Mouse (Mus musculus) ZHBTc4 (cell line): Measurements from ENCODE around the gene Thsd7a.
A peak's percentile ranks its signal among the peaks of the same experiment; 100 is the strongest.

Experiments used
- DNase-seq: peaks from one replicate; pipeline ENCODE4 v3.0.0-alpha.2; 2011; ENCODE audit warnings: low read depth, low spot score

The Thsd7a gene

GRCm38 (mm10) chr6:12748787-12749530, at the start of gene Thsd7a:
Gene Thsd7a, minus strand, starts transcription at chr6:12749410.
- peak; percentile 79 for DNase-seq

GRCm38 (mm10) chr6:12787129-12787528, 37.9 kb upstream of the Thsd7a start:
- no peak for DNase-seq

DNA sequence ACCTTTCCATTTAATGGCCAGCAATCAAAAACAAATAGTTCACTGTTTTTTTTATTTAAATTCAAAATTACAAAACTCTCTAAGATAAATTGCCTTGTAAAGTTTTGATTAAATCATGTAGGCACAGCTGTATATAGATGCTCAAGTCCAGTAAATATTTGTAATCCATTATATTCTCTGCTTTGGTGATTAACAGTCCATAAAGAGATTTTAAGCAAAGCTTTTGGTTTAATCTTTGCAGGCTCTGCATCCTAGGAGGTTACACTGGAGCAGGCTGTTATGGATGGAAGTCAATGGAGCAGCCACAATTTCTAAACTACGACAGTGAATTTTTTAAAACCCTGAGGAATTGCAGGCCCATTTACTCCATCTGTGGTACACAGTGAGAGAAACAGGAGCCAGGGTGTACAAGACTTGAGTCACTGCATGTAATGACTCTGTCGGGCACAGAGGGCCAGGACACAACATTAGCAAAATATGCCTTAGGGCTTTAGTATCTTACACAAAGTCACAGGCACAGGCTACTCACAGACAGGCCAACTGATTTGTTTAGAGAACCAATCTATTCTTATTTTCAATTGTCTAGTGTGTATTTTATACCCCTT, 37.3 kb upstream of the Thsd7a start:
- DNase-seq: no peak

GRCm38 (mm10) chr6:12784918-12785618, 35.9 kb upstream of the Thsd7a start:
- peak; percentile 22 for DNase-seq

GRCm38 (mm10) chr6:12772799-12773198, 23.6 kb upstream of the Thsd7a start:
- DNase-seq: no peak

GRCm38 (mm10) chr6:12765191-12765590, 16.0 kb upstream of the Thsd7a start:
- no peak for DNase-seq

DNA sequence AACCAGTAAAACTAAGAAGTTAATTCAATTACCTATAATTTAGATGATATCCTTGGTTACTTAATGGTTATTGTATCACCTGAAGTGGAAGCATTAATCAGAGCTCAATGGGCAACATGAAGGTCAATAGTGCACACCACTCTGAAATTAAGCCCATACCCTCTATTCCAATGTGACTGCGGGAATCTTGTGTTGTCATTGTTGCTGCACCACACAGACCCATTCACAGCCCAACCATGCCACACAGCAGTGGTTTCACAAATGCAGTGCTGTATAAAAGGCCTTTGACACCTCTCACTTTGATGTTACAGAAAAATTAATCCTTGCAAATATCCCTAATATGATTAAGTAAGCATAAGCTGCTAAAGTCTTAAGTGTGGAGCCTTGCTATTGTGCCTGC, 15.4 kb upstream of the Thsd7a start:
- no peak for DNase-seq

DNA sequence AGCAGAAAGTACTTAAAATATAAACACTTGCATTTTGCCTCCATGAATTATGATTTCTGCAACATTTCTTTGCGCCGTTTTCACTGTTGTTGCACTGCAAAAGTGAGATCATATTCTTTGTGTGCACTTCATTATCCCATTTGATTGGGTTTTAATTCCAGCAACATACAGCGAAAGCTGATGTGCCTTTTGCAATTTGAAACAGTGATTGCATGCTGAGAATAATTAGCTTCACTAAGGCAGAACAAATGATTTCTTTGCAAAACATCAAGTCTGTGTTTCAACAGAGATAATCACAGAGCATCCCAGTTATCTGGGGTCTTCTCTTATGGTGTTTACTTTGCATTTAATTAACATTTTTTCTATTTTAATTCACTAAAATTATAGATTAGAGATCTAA, 14.6 kb upstream of the Thsd7a start:
- no peak for DNase-seq

- DNase-seq: no peak
Measured at GRCm38 (mm10) chr6:12759328-12760193, 10.4 kb upstream of the Thsd7a start.

DNA sequence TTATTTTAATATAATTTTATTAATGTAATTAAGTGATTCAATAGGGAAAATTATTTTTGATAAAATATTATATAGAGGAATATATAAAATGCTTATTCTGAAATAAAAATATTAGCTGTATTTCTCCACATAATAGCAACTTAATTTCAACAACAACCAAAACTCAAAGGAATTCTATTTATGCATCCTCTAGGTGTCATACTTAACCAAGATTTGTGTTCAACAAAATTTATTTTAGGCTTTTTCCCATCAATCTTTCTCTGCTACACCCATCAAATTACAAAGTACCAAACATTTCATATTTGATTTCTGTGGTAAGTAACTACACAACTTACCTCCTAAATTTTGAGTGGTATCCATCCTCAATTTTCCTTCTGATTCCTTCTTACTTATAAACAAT, 3.1 kb upstream of the Thsd7a start:
- no peak for DNase-seq

DNA sequence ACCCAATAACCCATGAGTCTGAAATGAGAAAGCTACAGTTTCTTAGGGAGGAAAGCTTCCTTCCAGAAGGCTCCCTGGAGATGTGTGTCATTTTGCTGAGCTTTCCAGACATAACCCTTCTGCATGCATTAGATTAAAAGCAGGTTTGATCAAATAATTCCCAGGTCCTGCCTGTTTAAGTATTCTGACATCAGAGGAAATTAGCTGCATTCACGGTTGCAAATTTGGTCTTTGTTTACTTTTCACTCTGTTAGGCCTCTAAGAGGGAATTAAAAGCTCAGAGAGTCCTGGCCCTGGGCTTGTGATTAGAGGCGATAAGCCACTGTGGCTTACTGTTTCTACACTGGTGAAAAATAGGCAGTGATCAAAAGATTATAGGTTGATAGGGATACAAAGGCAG, 1.2 kb upstream of the Thsd7a start:
- DNase-seq: no peak

DNA sequence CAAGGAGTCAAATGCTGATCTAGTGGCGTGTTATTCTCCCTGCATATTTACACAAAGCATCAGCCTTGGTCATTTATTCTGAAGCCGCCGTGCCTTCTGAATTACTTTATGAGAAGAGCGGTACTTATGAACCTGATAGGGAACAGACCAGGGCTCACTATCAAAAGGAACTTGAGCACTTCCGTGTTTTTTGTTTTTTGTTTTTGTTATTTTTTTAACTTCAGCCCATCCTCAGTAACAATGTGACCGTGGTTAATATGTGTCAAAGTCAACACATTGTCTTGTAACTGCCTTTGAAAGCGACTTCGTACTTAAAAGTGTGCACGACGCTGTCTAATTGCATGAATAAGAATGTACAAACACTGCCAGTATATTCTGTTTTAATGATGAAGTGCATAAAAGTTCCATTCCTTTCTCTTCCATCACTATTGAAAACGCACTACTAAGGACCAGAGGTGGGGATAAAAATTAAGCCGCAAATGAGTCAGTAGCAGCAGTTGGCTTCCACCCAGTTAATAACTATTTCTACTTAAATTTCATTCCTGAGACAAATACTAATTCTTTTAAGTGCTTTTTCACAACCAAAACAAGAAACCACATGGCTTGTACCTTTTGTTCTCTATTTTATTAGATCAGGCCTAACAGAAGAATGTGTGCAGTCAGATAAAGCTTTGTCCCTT, 461 bp upstream of the Thsd7a start:
- no peak for DNase-seq

DNA sequence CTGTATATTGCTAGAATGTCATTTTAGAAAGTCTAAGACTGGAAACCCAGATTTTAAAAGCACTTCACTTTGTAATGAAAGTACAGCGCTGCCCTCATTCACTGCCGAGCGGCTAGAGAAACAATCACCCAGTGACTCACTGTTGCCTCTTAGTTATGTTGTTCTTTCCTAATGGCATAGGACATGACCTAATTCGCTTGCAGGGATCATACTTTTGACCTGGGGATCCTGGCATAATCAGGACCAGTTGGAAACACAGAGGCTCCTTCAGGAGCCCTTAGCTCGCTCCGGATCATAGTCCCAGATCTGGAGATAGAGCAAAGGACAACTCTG, 790 bp downstream of the Thsd7a start:
- no peak for DNase-seq

GRCm38 (mm10) chr6:12747856-12748450, 1.3 kb downstream of the Thsd7a start:
- peak; percentile 42 for DNase-seq

DNA sequence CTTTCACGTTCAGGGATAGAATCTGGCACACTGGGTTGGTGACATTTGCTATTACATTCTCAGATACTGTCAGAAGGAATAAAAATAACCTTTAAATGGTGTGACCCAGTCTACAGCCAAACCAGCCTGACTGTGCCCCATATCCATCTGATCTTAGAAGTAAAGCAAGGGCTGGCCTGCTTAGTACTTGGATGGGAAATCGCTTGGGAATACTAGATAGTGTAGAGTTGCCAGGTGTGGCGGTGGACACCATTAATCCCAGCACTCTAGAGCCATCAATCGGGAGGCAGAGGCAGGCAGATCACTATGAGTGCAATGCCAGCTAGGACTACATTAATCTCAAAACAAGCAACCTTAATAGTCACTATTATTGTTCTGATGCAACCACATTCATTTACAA, 6.4 kb downstream of the Thsd7a start:
- DNase-seq: no peak

- DNase-seq: no peak
Measured at GRCm38 (mm10) chr6:12733924-12734323, 15.3 kb downstream of the Thsd7a start.

- no peak for DNase-seq
Measured at GRCm38 (mm10) chr6:12716071-12716470, 33.1 kb downstream of the Thsd7a start.

- no peak for DNase-seq
Measured at GRCm38 (mm10) chr6:12712581-12712980, 36.6 kb downstream of the Thsd7a start.

- DNase-seq: no peak
Measured at GRCm38 (mm10) chr6:12702925-12703324, 46.3 kb downstream of the Thsd7a start.

GRCm38 (mm10) chr6:12699089-12699488, 50.1 kb downstream of the Thsd7a start:
- no peak for DNase-seq

- no peak for DNase-seq
Measured at GRCm38 (mm10) chr6:12693689-12694088, 55.5 kb downstream of the Thsd7a start.
